Mouse (Mus musculus) hindbrain, embryonic 12.5 days (tissue): ENCODE measurements around the gene Rrp12. TPM values are rescaled to one million over a fixed set of nuclear protein-coding genes. Genes with fewer than 3 reads are reported as not detected.

Source experiments
- ATAC-seq: fragments of 200-750 bp; cut with Nextera tagmentation; 2 replicates; pipeline ENCODE4 v1.8.0; 2017; ENCODE audit warnings: moderate TSS enrichment; ENCODE audit not compliant: low FRiP score
- H3K27ac ChIP-seq: fragments of 300-500 bp; sonication (generic); 2 replicates; pipeline ENCODE4 v1.5.1; 2016; ENCODE audit warnings: mild to moderate bottlenecking
- H3K27me3 ChIP-seq: fragments of 300-500 bp; sonication (generic); 2 replicates; pipeline ENCODE4 v1.6.1; 2016; ENCODE audit warnings: mild to moderate bottlenecking
- H3K36me3 ChIP-seq: fragments of 300-500 bp; sonication (generic); 2 replicates; pipeline ENCODE4 v1.6.1; 2016; ENCODE audit warnings: mild to moderate bottlenecking
- H3K4me1 ChIP-seq: fragments of 300-500 bp; sonication (generic); 2 replicates; pipeline ENCODE4 v1.6.1; 2016
- H3K4me2 ChIP-seq: fragments of 300-500 bp; sonication (generic); replicated peaks from 2 replicates; pipeline ENCODE4 v1.6.1; 2016; ENCODE audit warnings: mild to moderate bottlenecking
- H3K4me3 ChIP-seq: fragments of 300-500 bp; sonication (generic); 2 replicates; pipeline ENCODE4 v1.5.1; 2016; ENCODE audit warnings: mild to moderate bottlenecking
- H3K9ac ChIP-seq: fragments of 300-500 bp; sonication (generic); 2 replicates; pipeline ENCODE4 v1.6.1; 2016; ENCODE audit warnings: mild to moderate bottlenecking, moderate library complexity
- H3K9me3 ChIP-seq: fragments of 300-500 bp; sonication (generic); replicated peaks from 2 replicates; pipeline ENCODE4 v1.6.1; 2016; ENCODE audit warnings: mild to moderate bottlenecking
- WGBS: fragments of 180-500 bp; shearing (Covaris S2); methylation state at CpG from one replicate; pipeline ENCODE4 v1.1.7; 2016; 5-methylcytosine and 5-hydroxymethylcytosine counted together
- polyA plus RNA-seq: library from polyadenylated mRNA; unstranded; fragments of >200 nt; fragmentation: Nextera tagmentation; extraction: Ambion mirVana; gene quantifications from 2 replicates; pipeline ENCODE4 v1.2.1, GENCODE M21; 2016

The Rrp12 gene
- polyA plus RNA-seq, 1 experiment from 2014 or later = 20.9 TPM

DNA sequence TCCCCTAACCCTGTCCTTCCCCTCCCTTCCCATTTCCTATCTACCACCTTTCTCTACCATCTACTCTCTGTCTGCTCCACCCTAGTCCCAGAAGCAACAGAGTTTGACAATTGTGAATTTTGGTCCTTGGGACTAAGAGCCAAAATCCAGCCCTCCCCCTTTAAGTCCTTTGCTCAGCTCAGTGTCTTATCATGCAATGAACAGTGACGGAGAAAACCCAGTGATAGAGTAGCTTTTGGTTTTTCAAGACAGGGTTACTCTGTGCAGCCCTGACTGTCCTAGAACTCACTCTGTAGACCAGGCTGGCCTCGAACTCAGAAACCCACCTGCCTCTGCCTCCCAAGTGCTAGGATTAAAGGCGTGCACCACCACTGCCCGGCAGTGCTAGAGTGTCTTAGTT lies 82.6 kb downstream of the Rrp12 start:
- Histone ChIP-seq H3K9ac (no peak overlapping the region), H3K27ac (no peak overlapping the region), H3K4me3 (no peak overlapping the region), H3K9me3 (no peaks in the 10 kb centered on the region), H3K36me3 (no peaks in the 10 kb centered on the region), H3K27me3 (no peaks in the 10 kb centered on the region), H3K4me1 (no peaks in the 10 kb centered on the region), H3K4me2 (no peak overlapping the region)
- 92% methylated on average over 4 of the region's 4 CpGs for WGBS
- ATAC-seq = no peak

Other genes with a start within 250 kb of the Rrp12 start
- gene Slit1, start 152.5 kb downstream of the Rrp12 start, polyA plus RNA-seq = 28.9 and 31.9 TPM in 2 replicates
- gene Arhgap19, start 94.1 kb downstream of the Rrp12 start, polyA plus RNA-seq = 22.4 and 23.2 TPM in 2 replicates
- 16.8 and 19.4 TPM in 2 replicates for gene Frat1, start 66.2 kb downstream of the Rrp12 start, polyA plus RNA-seq
- 14.5 and 15.3 TPM in 2 replicates for gene Frat2, start 48.0 kb downstream of the Rrp12 start, polyA plus RNA-seq
- 514 and 546 TPM in 2 replicates for gene Pgam1, start 15.8 kb upstream of the Rrp12 start, polyA plus RNA-seq
- 63.1 and 64.4 TPM in 2 replicates for gene Exosc1, start 37.2 kb upstream of the Rrp12 start, polyA plus RNA-seq
- gene Zdhhc16, start 37.3 kb upstream of the Rrp12 start, polyA plus RNA-seq = 75.8 and 76.4 TPM in 2 replicates
- gene Mms19, start 85.0 kb upstream of the Rrp12 start, polyA plus RNA-seq = 33.1 and 39.0 TPM in 2 replicates
- 15.9 and 16.2 TPM in 2 replicates for gene Ubtd1, start 85.6 kb upstream of the Rrp12 start, polyA plus RNA-seq
- gene Ankrd2, start 139.8 kb upstream of the Rrp12 start, polyA plus RNA-seq = not detected in 2 replicates
- gene Hoga1, start 149.4 kb upstream of the Rrp12 start, polyA plus RNA-seq = 1.1 and 1.3 TPM in 2 replicates
- gene 4933411K16Rik, start 156.1 kb upstream of the Rrp12 start, polyA plus RNA-seq = not detected in 2 replicates
- gene Morn4, start 190.2 kb upstream of the Rrp12 start, polyA plus RNA-seq = 81.4 and 83.5 TPM in 2 replicates
- 35.3 and 39.4 TPM in 2 replicates for gene Pi4k2a, start 194.3 kb upstream of the Rrp12 start, polyA plus RNA-seq
- 11.8 and 13.5 TPM in 2 replicates for gene Avpi1, start 232.9 kb upstream of the Rrp12 start, polyA plus RNA-seq